ENCODE assay signal across 24 mouse cellular contexts in the genomic region with DNA sequence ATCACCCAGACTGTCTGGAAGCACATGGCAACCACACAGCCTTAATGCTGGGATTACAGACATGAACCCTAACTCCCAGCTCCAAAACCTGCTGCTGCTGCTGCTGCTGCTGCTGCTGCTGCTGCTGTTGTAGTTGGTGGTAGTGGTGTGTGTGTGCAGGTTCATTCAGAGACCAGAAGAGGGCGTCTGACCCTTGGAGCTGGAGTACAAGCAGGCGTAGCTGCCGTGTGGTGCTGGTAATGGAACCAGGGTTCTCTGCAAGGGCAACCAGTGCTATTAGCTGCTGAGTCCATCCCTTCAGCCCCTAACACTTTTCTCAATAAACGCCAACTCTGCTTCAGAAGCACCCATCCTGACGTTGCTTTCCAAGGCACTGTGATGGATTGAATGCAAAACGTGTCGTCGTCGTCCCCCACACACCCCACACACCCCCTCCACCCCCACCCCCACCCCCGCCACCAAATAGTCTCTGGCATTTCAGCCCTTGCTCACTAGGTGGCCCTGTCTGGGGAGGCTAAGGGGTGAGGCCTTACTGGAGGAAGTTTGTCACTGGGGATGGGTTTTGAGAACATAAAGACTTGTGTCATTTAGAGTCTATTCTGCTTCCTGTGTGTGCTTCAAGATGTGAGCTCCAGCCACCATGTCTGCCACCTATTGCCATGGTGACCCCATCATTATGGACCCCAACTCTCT. TPM values are rescaled to one million over a fixed set of nuclear protein-coding genes. Genes with fewer than 3 reads are reported as not detected.
DNase-seq lines count a peak whose midpoint lies in the region; ATAC-seq and TF ChIP-seq lines count a peak whose summit lies in the region.
"Had no signal": no experiment of that assay in that cellular context is flagged by ENCODE, and none has a peak within 500 bp of the region (broad histone marks: within the 10 kb centered on the region; RNA-seq: fewer than 3 reads in every experiment).

No protein-coding gene starts in this region.

- no peaks in the 10 kb centered on the region for H3K9me3 ChIP-seq in forebrain, embryonic 11.5 days (ENCODE audit: control insufficient read depth, low read length)
- no peaks in the 10 kb centered on the region for H3K9me3 ChIP-seq in forebrain, embryonic 14.5 days (replicated peaks; ENCODE audit: control insufficient read depth, low read length)
- H3K9me3 ChIP-seq in liver, embryonic 14.5 days (ENCODE audit: control insufficient read depth, low read length) = no peaks in the 10 kb centered on the region
- H3K9me3 ChIP-seq: neural tube, embryonic 13.5 days had no signal

- no peaks in the 10 kb centered on the region for H3K27me3 ChIP-seq in forebrain, embryonic 11.5 days (ENCODE audit: control insufficient read depth, insufficient read depth, low read length)
- no peaks in the 10 kb centered on the region for H3K27me3 ChIP-seq in forebrain, embryonic 14.5 days (replicated peaks; ENCODE audit: control insufficient read depth, insufficient read depth, low read length)
- no peaks in the 10 kb centered on the region for H3K27me3 ChIP-seq in liver, embryonic 14.5 days (ENCODE audit: control insufficient read depth, insufficient read depth, low read length)
- H3K27me3 ChIP-seq: neural tube, embryonic 13.5 days had no signal

- H3K36me3 ChIP-seq in forebrain, embryonic 11.5 days (ENCODE audit: control insufficient read depth, insufficient read depth, low read length) = no peaks in the 10 kb centered on the region
- no peaks in the 10 kb centered on the region for H3K36me3 ChIP-seq in forebrain, embryonic 14.5 days (ENCODE audit: control insufficient read depth, insufficient read depth, low read length)
- H3K36me3 ChIP-seq in liver, embryonic 14.5 days (replicated peaks; ENCODE audit: control insufficient read depth, insufficient read depth, low read depth) = no peaks in the 10 kb centered on the region
- H3K36me3 ChIP-seq: forebrain, embryonic 10.5 days; midbrain, embryonic 10.5 days; neural tube, embryonic 13.5 days had no signal

- H3K9ac ChIP-seq in forebrain, embryonic 11.5 days (ENCODE audit: low read length) = no peak overlapping the region
- H3K9ac ChIP-seq in forebrain, embryonic 14.5 days (ENCODE audit: low read length) = no peak overlapping the region
- H3K9ac ChIP-seq in liver, embryonic 14.5 days (replicated peaks) = no peak overlapping the region
- H3K9ac ChIP-seq: neural tube, embryonic 13.5 days had no signal

- WGBS in forebrain, embryonic 11.5 days = 72% methylated on average over 10 of the region's 10 CpGs
- WGBS in forebrain, embryonic 14.5 days = 76% methylated on average over 10 of the region's 10 CpGs
- WGBS in liver, embryonic 14.5 days (ENCODE audit: insufficient replicate concordance) = 57% methylated on average over 10 of the region's 10 CpGs

- peak; percentile 41 for DNase-seq in forebrain, embryonic 11.5 days (ENCODE audit: low spot score)
- no peak for DNase-seq in forebrain, embryonic 14.5 days (ENCODE audit: low spot score)
- no peak for DNase-seq in liver, embryonic 14.5 days (ENCODE audit: low read depth in 3 of 3, low spot score in 3 of 3)
- DNase-seq in liver (no peak), 416B (ENCODE audit: low read depth) (peak; percentile 26), R1 (ENCODE audit: low read depth, low spot score) (peak; percentile 92)
- no peak for DNase-seq in frontal cortex, postnatal 36 days (ENCODE audit: low spot score in 2 of 2)
- DNase-seq in cerebellum, adult 11-12 months = no peak
- DNase-seq: adrenal gland, postnatal 25 days; cerebellum, adult 18-20 months; cerebellum, postnatal 25 days; embryo, embryonic 11 days; kidney, adult 18-20 months; lung, postnatal 4 days; right cerebral cortex, adult 18-20 months; thymus, adult 18-20 months had no signal

- H3K4me1 ChIP-seq in forebrain, embryonic 11.5 days (replicated peaks; ENCODE audit: control insufficient read depth, insufficient read depth, low read length) = no peaks in the 10 kb centered on the region
- H3K4me1 ChIP-seq in forebrain, embryonic 14.5 days (ENCODE audit: control insufficient read depth, insufficient read depth, low read length) = no peaks in the 10 kb centered on the region
- H3K4me1 ChIP-seq in liver, embryonic 14.5 days (replicated peaks; ENCODE audit: control insufficient read depth in 2 of 2, insufficient read depth in 2 of 2, low read length in 1 of 2) = 0 out of 4 replicates have a peak, but pooled peaks cover 0 to 4% of the 10 kb centered on the region in 2 experiments
- H3K4me1 ChIP-seq: neural tube, embryonic 13.5 days had no signal

- no peak for ATAC-seq in forebrain, embryonic 11.5 days (replicated peaks; ENCODE audit: low FRiP score)
- ATAC-seq in forebrain, embryonic 14.5 days = no peak
- ATAC-seq in liver, embryonic 14.5 days (ENCODE audit: insufficient read depth) = no peak
- ATAC-seq: hindbrain, postnatal 0 days; Patski had no signal

- TF ChIP-seq CTCF in liver, embryonic 14.5 days (IDR thresholded peaks at IDR 0.05; ENCODE audit: low read depth) = peak; percentile 49

- no peak for TF ChIP-seq EP300 in liver, embryonic 14.5 days (IDR thresholded peaks at IDR 0.05; ENCODE audit: low read depth)

- no peak overlapping the region for H3K4me2 ChIP-seq in forebrain, embryonic 11.5 days (ENCODE audit: low read depth, low read length, severe bottlenecking)
- H3K4me2 ChIP-seq in forebrain, embryonic 14.5 days (ENCODE audit: low read length) = no peak overlapping the region
- H3K4me2 ChIP-seq in liver, embryonic 14.5 days (ENCODE audit: low read depth) = no peak overlapping the region
- H3K4me2 ChIP-seq: neural tube, embryonic 13.5 days had no signal

- H3K27ac ChIP-seq in forebrain, embryonic 11.5 days (ENCODE audit: low read depth, low read length) = no peak overlapping the region
- H3K27ac ChIP-seq in forebrain, embryonic 14.5 days (ENCODE audit: low read depth, low read length) = no peak overlapping the region
- H3K27ac ChIP-seq in liver, embryonic 14.5 days = no peak overlapping the region
- H3K27ac ChIP-seq: forebrain, embryonic 10.5 days; hindbrain, postnatal 0 days; midbrain, embryonic 10.5 days; neural tube, embryonic 13.5 days had no signal

- H3K4me3 ChIP-seq in forebrain, embryonic 11.5 days (ENCODE audit: low read depth, low read length) = no peak overlapping the region
- H3K4me3 ChIP-seq in forebrain, embryonic 14.5 days (ENCODE audit: low read depth, low read length) = no peak overlapping the region
- no peak overlapping the region for H3K4me3 ChIP-seq in liver, embryonic 14.5 days (ENCODE audit: insufficient read depth in 1 of 2, low read depth in 2 of 2, low read length in 2 of 2)
- H3K4me3 ChIP-seq: forebrain, embryonic 10.5 days; midbrain, embryonic 10.5 days; neural tube, embryonic 13.5 days had no signal

RNA-seq across cellular contexts. Expression of a gene that starts 16.8 kb away (rescaled TPM):
- not detected in 2 replicates for polyA plus RNA-seq in forebrain, embryonic 11.5 days (2014; fragmentation: Nextera tagmentation; extraction: Ambion mirVana)
- polyA plus RNA-seq in forebrain, embryonic 14.5 days (2014; fragmentation: Nextera tagmentation; extraction: Ambion mirVana) = 0.08 and 0.10 TPM in 2 replicates
- 0.21 and 0.25 TPM in 2 replicates for polyA plus RNA-seq in liver, embryonic 14.5 days (2012; rRNA removed)
- 0.03 and 0.05 TPM in 2 replicates for polyA plus RNA-seq in liver, embryonic 14.5 days (2014; fragmentation: Nextera tagmentation; extraction: Ambion mirVana)
- polyA plus RNA-seq: forebrain, embryonic 10.5 days; limb, embryonic 11.5 days; neural tube, embryonic 13.5 days had no signal

RNA-seq across cellular contexts. Expression of a gene that starts 20.1 kb away (rescaled TPM):
- not detected in 2 replicates for polyA plus RNA-seq in forebrain, embryonic 11.5 days (2014; fragmentation: Nextera tagmentation; extraction: Ambion mirVana)
- 0.09 TPM in 1 of 2 replicates, not detected in the other for polyA plus RNA-seq in forebrain, embryonic 14.5 days (2014; fragmentation: Nextera tagmentation; extraction: Ambion mirVana)
- polyA plus RNA-seq in liver, embryonic 14.5 days (2012; rRNA removed) = 0.02 TPM in 2 replicates
- polyA plus RNA-seq in liver, embryonic 14.5 days (2014; fragmentation: Nextera tagmentation; extraction: Ambion mirVana) = 0.04 TPM in 1 of 2 replicates, not detected in the other
- polyA plus RNA-seq: embryonic facial prominence, embryonic 14.5 days; forebrain, embryonic 10.5 days; heart, embryonic 16.5 days; hindbrain, postnatal 0 days; limb, embryonic 11.5 days; midbrain, embryonic 10.5 days; neural tube, embryonic 13.5 days; Patski had no signal

RNA-seq across cellular contexts. Expression of a gene that starts 22.4 kb away (rescaled TPM):
- polyA plus RNA-seq in forebrain, embryonic 11.5 days (2014; fragmentation: Nextera tagmentation; extraction: Ambion mirVana) = 2.8 and 3.1 TPM in 2 replicates
- polyA plus RNA-seq in forebrain, embryonic 14.5 days (2014; fragmentation: Nextera tagmentation; extraction: Ambion mirVana) = 0.94 and 1.1 TPM in 2 replicates
- 4.6 and 4.7 TPM in 2 replicates for polyA plus RNA-seq in liver, embryonic 14.5 days (2012; rRNA removed)
- 0.97 and 1.0 TPM in 2 replicates for polyA plus RNA-seq in liver, embryonic 14.5 days (2014; fragmentation: Nextera tagmentation; extraction: Ambion mirVana)

RNA-seq across cellular contexts. Expression of a gene that starts 31.2 kb away (rescaled TPM):
- polyA plus RNA-seq in forebrain, embryonic 11.5 days (2014; fragmentation: Nextera tagmentation; extraction: Ambion mirVana) = 189 and 193 TPM in 2 replicates
- polyA plus RNA-seq in forebrain, embryonic 14.5 days (2014; fragmentation: Nextera tagmentation; extraction: Ambion mirVana) = 103 and 107 TPM in 2 replicates
- 117 and 123 TPM in 2 replicates for polyA plus RNA-seq in liver, embryonic 14.5 days (2012; rRNA removed)
- 135 and 152 TPM in 2 replicates for polyA plus RNA-seq in liver, embryonic 14.5 days (2014; fragmentation: Nextera tagmentation; extraction: Ambion mirVana)

RNA-seq across cellular contexts. Expression of a gene that starts 45.1 kb away (rescaled TPM):
- polyA plus RNA-seq in forebrain, embryonic 11.5 days (2014; fragmentation: Nextera tagmentation; extraction: Ambion mirVana) = 159 and 165 TPM in 2 replicates
- 172 and 177 TPM in 2 replicates for polyA plus RNA-seq in forebrain, embryonic 14.5 days (2014; fragmentation: Nextera tagmentation; extraction: Ambion mirVana)
- 22.7 and 60.5 TPM in 2 replicates for polyA plus RNA-seq in liver, embryonic 14.5 days (2012; rRNA removed)
- 86.2 and 93.6 TPM in 2 replicates for polyA plus RNA-seq in liver, embryonic 14.5 days (2014; fragmentation: Nextera tagmentation; extraction: Ambion mirVana)

Comparison
In these comparisons a context has a peak if more than half of its experiments do, and no peak if none do; other contexts are left out.
1. DNase-seq: peak in forebrain, embryonic 11.5 days (single experiment), 416B (single experiment) and R1 (single experiment); none in forebrain, embryonic 14.5 days (single experiment), liver, embryonic 14.5 days (0 of 3), liver (single experiment), frontal cortex, postnatal 36 days (0 of 2) and cerebellum, adult 11-12 months (single experiment).